17 mouse cellular contexts compared by ENCODE assay signal in genomic region chr8:94378763-94379415, GRCm38 (mm10). TPM values are rescaled to one million over a fixed set of nuclear protein-coding genes. Genes with fewer than 3 reads are reported as not detected.
DNase-seq lines count a peak whose midpoint lies in the region; ATAC-seq and TF ChIP-seq lines count a peak whose summit lies in the region.
"Had no signal": no experiment of that assay in that cellular context is flagged by ENCODE, and none has a peak within 500 bp of the region (broad histone marks: within the 10 kb centered on the region; RNA-seq: fewer than 3 reads in every experiment).

No protein-coding gene starts in this region.

- 90% methylated on average over 15 of the region's 15 CpGs for WGBS in forebrain, postnatal 0 days
- WGBS in forebrain, embryonic 15.5 days = 91% methylated on average over 15 of the region's 15 CpGs
- WGBS in kidney, embryonic 14.5 days = 67% methylated on average over 15 of the region's 15 CpGs
- 46% methylated on average over 15 of the region's 15 CpGs for WGBS in spleen, adult 2 months
- 76% methylated on average over 15 of the region's 15 CpGs for WGBS in stomach, postnatal 0 days

- TF ChIP-seq CTCF in forebrain, postnatal 0 days (IDR thresholded peaks at IDR 0.05; ENCODE audit: low read depth) = peak; percentile 8; the same call in 1 of the 2 replicates
- TF ChIP-seq CTCF in spleen, adult 2 months (IDR thresholded peaks at IDR 0.05; ENCODE audit: extremely low read depth, insufficient read depth, insufficient read length, insufficient replicate concordance) = peak; percentile 50; the same call in 1 of the 2 replicates
- TF ChIP-seq CTCF in stomach, postnatal 0 days (IDR thresholded peaks at IDR 0.05; ENCODE audit: low read depth) = peak; percentile 58

- no peaks in the 10 kb centered on the region for H3K27me3 ChIP-seq in forebrain, postnatal 0 days (ENCODE audit: insufficient read depth, low read length)
- no peaks in the 10 kb centered on the region for H3K27me3 ChIP-seq in forebrain, embryonic 15.5 days
- no peaks in the 10 kb centered on the region for H3K27me3 ChIP-seq in kidney, embryonic 14.5 days (ENCODE audit: control insufficient read depth, insufficient read depth, low read length)
- H3K27me3 ChIP-seq in spleen, adult 2 months (ENCODE audit: control insufficient read depth, insufficient read depth, low read length) = no peaks in the 10 kb centered on the region
- no peaks in the 10 kb centered on the region for H3K27me3 ChIP-seq in stomach, postnatal 0 days (ENCODE audit: control insufficient read depth, insufficient read depth, low read length)
- H3K27me3 ChIP-seq: embryonic facial prominence, embryonic 13.5 days; forebrain, embryonic 13.5 days; hindbrain, embryonic 12.5 days; lung, embryonic 15.5 days; midbrain, embryonic 15.5 days had no signal

- TF ChIP-seq POLR2A in spleen, adult 2 months (IDR thresholded peaks at IDR 0.05; ENCODE audit: low read depth, low read length) = no peak

- no peaks in the 10 kb centered on the region for H3K9me3 ChIP-seq in forebrain, postnatal 0 days (ENCODE audit: low read length)
- no peaks in the 10 kb centered on the region for H3K9me3 ChIP-seq in forebrain, embryonic 15.5 days
- H3K9me3 ChIP-seq in kidney, embryonic 14.5 days (ENCODE audit: control insufficient read depth, low read length) = no peaks in the 10 kb centered on the region
- no peaks in the 10 kb centered on the region for H3K9me3 ChIP-seq in stomach, postnatal 0 days (ENCODE audit: control insufficient read depth, low read length)
- H3K9me3 ChIP-seq: embryonic facial prominence, embryonic 13.5 days; forebrain, embryonic 13.5 days; G1E; hindbrain, embryonic 12.5 days; lung, embryonic 15.5 days; midbrain, embryonic 15.5 days had no signal

- ATAC-seq in forebrain, postnatal 0 days = no peak
- ATAC-seq in forebrain, embryonic 15.5 days (replicated peaks) = no peak
- ATAC-seq in kidney, embryonic 14.5 days (ENCODE audit: low FRiP score, low TSS enrichment) = no peak
- ATAC-seq in stomach, postnatal 0 days (ENCODE audit: low FRiP score, low TSS enrichment) = no peak
- ATAC-seq: forebrain, embryonic 13.5 days; midbrain, embryonic 15.5 days had no signal

- no peaks in the 10 kb centered on the region for H3K36me3 ChIP-seq in forebrain, postnatal 0 days (ENCODE audit: insufficient read depth)
- no peaks in the 10 kb centered on the region for H3K36me3 ChIP-seq in forebrain, embryonic 15.5 days
- no peaks in the 10 kb centered on the region for H3K36me3 ChIP-seq in kidney, embryonic 14.5 days (ENCODE audit: control insufficient read depth, insufficient read depth, low read length)
- no peaks in the 10 kb centered on the region for H3K36me3 ChIP-seq in spleen, adult 2 months (ENCODE audit: control insufficient read depth, insufficient read depth, low read length)
- no peaks in the 10 kb centered on the region for H3K36me3 ChIP-seq in stomach, postnatal 0 days (ENCODE audit: control insufficient read depth, insufficient read depth, low read length)
- H3K36me3 ChIP-seq: embryonic facial prominence, embryonic 13.5 days; G1E; hindbrain, embryonic 12.5 days; lung, embryonic 15.5 days; midbrain, embryonic 15.5 days had no signal

- no peak for TF ChIP-seq EP300 in stomach, postnatal 0 days (optimal IDR thresholded peaks at IDR 0.05)

- no peak overlapping the region for H3K4me3 ChIP-seq in forebrain, postnatal 0 days (ENCODE audit: low read depth, low read length)
- H3K4me3 ChIP-seq in forebrain, embryonic 15.5 days = no peak overlapping the region
- H3K4me3 ChIP-seq in kidney, embryonic 14.5 days (ENCODE audit: low read length) = no peak overlapping the region
- H3K4me3 ChIP-seq in spleen, adult 2 months (ENCODE audit: extremely low read depth, insufficient read depth, insufficient read length) = no peak overlapping the region
- H3K4me3 ChIP-seq in stomach, postnatal 0 days (ENCODE audit: low read depth, low read length) = no peak overlapping the region
- H3K4me3 ChIP-seq: embryonic facial prominence, embryonic 13.5 days; forebrain, embryonic 13.5 days; hindbrain, embryonic 12.5 days; lung, embryonic 15.5 days; midbrain, embryonic 15.5 days had no signal

- H3K4me2 ChIP-seq in forebrain, postnatal 0 days (ENCODE audit: low read depth) = no peak overlapping the region
- no peak overlapping the region for H3K4me2 ChIP-seq in forebrain, embryonic 15.5 days (replicated peaks)
- H3K4me2 ChIP-seq in kidney, embryonic 14.5 days (replicated peaks; ENCODE audit: low read depth, low read length) = no peak overlapping the region
- no peak overlapping the region for H3K4me2 ChIP-seq in stomach, postnatal 0 days (replicated peaks; ENCODE audit: low read depth)
- H3K4me2 ChIP-seq: embryonic facial prominence, embryonic 13.5 days; forebrain, embryonic 13.5 days; hindbrain, embryonic 12.5 days; lung, embryonic 15.5 days; midbrain, embryonic 15.5 days had no signal

- H3K27ac ChIP-seq in forebrain, postnatal 0 days (ENCODE audit: low read depth, low read length) = no peak overlapping the region
- no peak overlapping the region for H3K27ac ChIP-seq in forebrain, embryonic 15.5 days (replicated peaks)
- H3K27ac ChIP-seq in kidney, embryonic 14.5 days (ENCODE audit: low read depth, low read length) = no peak overlapping the region
- peak overlapping the region; percentile 94 for H3K27ac ChIP-seq in spleen, adult 2 months (ENCODE audit: insufficient read depth, low read length)
- H3K27ac ChIP-seq in stomach, postnatal 0 days (replicated peaks) = no peak overlapping the region
- H3K27ac ChIP-seq: embryonic facial prominence, embryonic 13.5 days; forebrain, embryonic 13.5 days; hindbrain, embryonic 12.5 days; midbrain, embryonic 15.5 days had no signal

- no peak overlapping the region for H3K9ac ChIP-seq in forebrain, postnatal 0 days
- H3K9ac ChIP-seq in forebrain, embryonic 15.5 days (replicated peaks) = no peak overlapping the region
- H3K9ac ChIP-seq in kidney, embryonic 14.5 days (ENCODE audit: low read depth, low read length) = no peak overlapping the region
- no peak overlapping the region for H3K9ac ChIP-seq in stomach, postnatal 0 days (ENCODE audit: low read length)
- H3K9ac ChIP-seq: embryonic facial prominence, embryonic 13.5 days; forebrain, embryonic 13.5 days; hindbrain, embryonic 12.5 days; lung, embryonic 15.5 days; midbrain, embryonic 15.5 days had no signal

- DNase-seq in forebrain, postnatal 0 days = no peak
- peak; percentile 55 for DNase-seq in kidney, adult 9 months
- DNase-seq in spleen, adult 2 months (ENCODE audit: low read depth in 1 of 2, low spot score in 2 of 2) = peak; percentile 49 to 62
- no peak for DNase-seq in spleen, postnatal 4 days (ENCODE audit: low spot score in 2 of 2)
- peak; percentile 41 for DNase-seq in stomach, postnatal 0 days (ENCODE audit: low spot score)
- no peak for DNase-seq in cerebellum, adult 9-11 months
- DNase-seq: cerebellum, adult 8-10 months; gastrocnemius, postnatal 25 days; right cerebral cortex, postnatal 25 days had no signal

- no peaks in the 10 kb centered on the region for H3K4me1 ChIP-seq in forebrain, postnatal 0 days (ENCODE audit: insufficient read depth)
- H3K4me1 ChIP-seq in forebrain, embryonic 15.5 days = no peaks in the 10 kb centered on the region
- H3K4me1 ChIP-seq in kidney, embryonic 14.5 days (ENCODE audit: control insufficient read depth, insufficient read depth, low read length) = peaks cover 6% of the 10 kb centered on the region; the same call in 1 of the 2 replicates
- H3K4me1 ChIP-seq in spleen, adult 2 months (ENCODE audit: control insufficient read depth, insufficient read depth, insufficient read length) = peaks cover 37% of the 10 kb centered on the region
- peaks cover 7% of the 10 kb centered on the region; the same call in 1 of the 2 replicates for H3K4me1 ChIP-seq in stomach, postnatal 0 days (replicated peaks; ENCODE audit: control insufficient read depth, insufficient read depth)
- H3K4me1 ChIP-seq: forebrain, embryonic 13.5 days; hindbrain, embryonic 12.5 days; midbrain, embryonic 15.5 days had no signal

RNA-seq across cellular contexts. Expression of gene Herpud1, which starts 7.3 kb away (rescaled TPM):
- total RNA-seq in forebrain, postnatal 0 days (2014; rRNA removed) = 68.2 and 79.7 TPM in 2 replicates
- 60.7 and 63.4 TPM in 2 replicates for polyA plus RNA-seq in forebrain, postnatal 0 days (2015; fragmentation: Nextera tagmentation; extraction: Ambion mirVana)
- polyA plus RNA-seq in forebrain, embryonic 15.5 days (2015; fragmentation: Nextera tagmentation; extraction: Ambion mirVana) = 62.5 and 66.5 TPM in 2 replicates
- polyA plus RNA-seq in kidney, embryonic 14.5 days (2014; fragmentation: Nextera tagmentation; extraction: Ambion mirVana) = 53.7 and 61.2 TPM in 2 replicates
- 198 and 350 TPM in 2 replicates for polyA plus RNA-seq in spleen, adult 2 months (2012; rRNA removed)
- polyA plus RNA-seq in stomach, postnatal 0 days (2015; fragmentation: Nextera tagmentation; extraction: Ambion mirVana) = 224 and 255 TPM in 2 replicates

RNA-seq across cellular contexts. Expression of gene Slc12a3, which starts 49.9 kb away (rescaled TPM):
- 0.29 TPM in 1 of 2 replicates, not detected in the other for total RNA-seq in forebrain, postnatal 0 days (2014; rRNA removed)
- polyA plus RNA-seq in forebrain, postnatal 0 days (2015; fragmentation: Nextera tagmentation; extraction: Ambion mirVana) = 0.08 and 0.12 TPM in 2 replicates
- not detected in 2 replicates for polyA plus RNA-seq in forebrain, embryonic 15.5 days (2015; fragmentation: Nextera tagmentation; extraction: Ambion mirVana)
- polyA plus RNA-seq in kidney, embryonic 14.5 days (2014; fragmentation: Nextera tagmentation; extraction: Ambion mirVana) = 0.39 and 0.51 TPM in 2 replicates
- polyA plus RNA-seq in spleen, adult 2 months (2012; rRNA removed) = 1.2 TPM in 2 replicates
- polyA plus RNA-seq in stomach, postnatal 0 days (2015; fragmentation: Nextera tagmentation; extraction: Ambion mirVana) = 0.10 and 0.22 TPM in 2 replicates
- total RNA-seq: gastrocnemius, postnatal 25 days had no signal
- polyA plus RNA-seq: forebrain, embryonic 13.5 days; G1E; hindbrain, embryonic 12.5 days had no signal

RNA-seq across cellular contexts. Expression of gene Nlrc5, which starts 55.3 kb away (rescaled TPM):
- 0.69 and 1.6 TPM in 2 replicates for total RNA-seq in forebrain, postnatal 0 days (2014; rRNA removed)
- polyA plus RNA-seq in forebrain, postnatal 0 days (2015; fragmentation: Nextera tagmentation; extraction: Ambion mirVana) = 0.28 and 0.36 TPM in 2 replicates
- polyA plus RNA-seq in forebrain, embryonic 15.5 days (2015; fragmentation: Nextera tagmentation; extraction: Ambion mirVana) = 0.22 and 0.50 TPM in 2 replicates
- polyA plus RNA-seq in kidney, embryonic 14.5 days (2014; fragmentation: Nextera tagmentation; extraction: Ambion mirVana) = 0.10 and 0.70 TPM in 2 replicates
- polyA plus RNA-seq in spleen, adult 2 months (2012; rRNA removed) = 47.3 and 58.1 TPM in 2 replicates
- 0.44 and 0.62 TPM in 2 replicates for polyA plus RNA-seq in stomach, postnatal 0 days (2015; fragmentation: Nextera tagmentation; extraction: Ambion mirVana)

Comparison
In these comparisons a context has a peak if more than half of its experiments do, and no peak if none do; other contexts are left out.
1. DNase-seq: peak in kidney, adult 9 months (single experiment), spleen, adult 2 months (2 of 2) and stomach, postnatal 0 days (single experiment); none in forebrain, postnatal 0 days (single experiment), spleen, postnatal 4 days (0 of 2) and cerebellum, adult 9-11 months (single experiment).
2. CTCF ChIP-seq: peak in every context shown above with its lines; median percentile 58 in stomach, postnatal 0 days; 50 in spleen, adult 2 months; 8 in forebrain, postnatal 0 days.
3. RNA of gene Nlrc5, which starts 55.3 kb away (polyA plus RNA-seq): 47.3 to 58.1 TPM in spleen, adult 2 months; 0.10 to 0.70 TPM in kidney, embryonic 14.5 days, 0.44 to 0.62 TPM in stomach, postnatal 0 days, 0.28 to 0.36 TPM in forebrain, postnatal 0 days and 0.22 to 0.50 TPM in forebrain, embryonic 15.5 days; every median in the first group is over 10 times any median in the second.